Mouse (Mus musculus) neural tube, embryonic 11.5 days (tissue): ENCODE measurements around the gene Gm5478. TPM values are rescaled to one million over a fixed set of nuclear protein-coding genes. Genes with fewer than 3 reads are reported as not detected.
"Not testable (repeated sequence)": the region's sequence is repeated elsewhere in the genome, so short reads cannot be mapped to it uniquely, and the experiment has no call there.

ENCODE experiments used
- ATAC-seq: fragments of 200-750 bp; cut with Nextera tagmentation; 2 replicates; pipeline ENCODE4 v1.8.0; 2017; ENCODE audit warnings: moderate number of reproducible peaks, mild to moderate bottlenecking, moderate TSS enrichment, moderate library complexity; ENCODE audit not compliant: insufficient read depth, low FRiP score, low TSS enrichment
- DNase-seq: peaks from one replicate; pipeline ENCODE4 v3.0.0-alpha.2; 2015; ENCODE audit warnings: low spot score
- H3K27ac ChIP-seq: fragments of 300-500 bp; sonication (generic); 2 replicates; pipeline ENCODE4 v1.5.1; 2014; ENCODE audit warnings: low read depth, mild to moderate bottlenecking, low read length
- H3K27me3 ChIP-seq: fragments of 300-500 bp; sonication (generic); 2 replicates; pipeline ENCODE4 v1.6.1; 2014; ENCODE audit warnings: mild to moderate bottlenecking, low read length, mixed read lengths; ENCODE audit not compliant: control insufficient read depth, insufficient read depth
- H3K36me3 ChIP-seq: fragments of 300-500 bp; sonication (generic); 2 replicates; pipeline ENCODE4 v1.6.1; 2014; ENCODE audit warnings: mild to moderate bottlenecking, low read length, moderate library complexity, mixed read lengths; ENCODE audit not compliant: control insufficient read depth, insufficient read depth
- H3K4me1 ChIP-seq: fragments of 300-500 bp; sonication (generic); 2 replicates; pipeline ENCODE4 v1.6.1; 2014; ENCODE audit warnings: low read length, mixed read lengths; ENCODE audit not compliant: control insufficient read depth, insufficient read depth
- H3K4me2 ChIP-seq: fragments of 300-500 bp; sonication (generic); 2 replicates; pipeline ENCODE4 v1.6.1; 2014; ENCODE audit warnings: low read depth, mild to moderate bottlenecking, moderate library complexity
- H3K4me3 ChIP-seq: fragments of 300-500 bp; sonication (generic); 2 replicates; pipeline ENCODE4 v1.5.1; 2014; ENCODE audit warnings: low read depth, low read length
- H3K9ac ChIP-seq: fragments of 300-500 bp; sonication (generic); 2 replicates; pipeline ENCODE4 v1.6.1; 2014; ENCODE audit warnings: mild to moderate bottlenecking, low read length
- H3K9me3 ChIP-seq: fragments of 300-500 bp; sonication (generic); 2 replicates; pipeline ENCODE4 v1.6.1; 2016; ENCODE audit warnings: low read length; ENCODE audit not compliant: control insufficient read depth
- WGBS: fragments of 180-500 bp; shearing (Covaris S2); extraction: QIAGEN DNeasy Blood & Tissue Kit; methylation state at CpG from one replicate; pipeline ENCODE4 v1.1.7; 2014; 5-methylcytosine and 5-hydroxymethylcytosine counted together
- polyA plus RNA-seq: library from polyadenylated mRNA; unstranded; fragments of >200 nt; fragmentation: Nextera tagmentation; extraction: Ambion mirVana; gene quantifications from 2 replicates; pipeline ENCODE4 v1.2.1, GENCODE M21; 2014

Gene Gm5478
- not detected in 2 replicates for polyA plus RNA-seq

DNA sequence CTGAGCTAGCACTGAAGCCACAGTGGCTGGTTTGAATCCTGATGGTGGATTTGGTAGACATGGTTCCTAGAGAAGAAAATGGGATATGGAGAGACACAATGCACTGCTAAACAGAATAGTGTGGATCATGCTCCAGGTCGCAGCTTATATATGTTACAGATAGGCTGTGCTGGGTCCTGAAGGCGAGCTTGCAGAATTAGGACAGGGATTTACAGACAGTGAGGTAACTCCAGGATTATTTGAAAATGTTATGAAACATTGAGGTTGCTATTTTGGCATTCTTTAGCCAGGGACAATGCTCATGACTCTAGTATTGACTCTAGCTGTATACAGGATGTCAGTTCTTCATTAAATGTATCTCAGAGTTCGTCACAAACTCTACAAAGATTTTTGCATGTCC lies at the start of gene Gm5478:
TSS of gene Gm5478 (minus strand) at position 101 of the 400 bp plus-strand sequence.
- 87% methylated on average over 3 of the region's 3 CpGs for WGBS
- Histone ChIP-seq H3K27ac (no peak within 1 kb of the TSS), H3K4me2 (no peak within 1 kb of the TSS)

GRCm38 (mm10) chr15:101694207-101694606 lies 47.0 kb upstream of the Gm5478 start, which contains the start of gene Krt6a:
Gene Krt6a (minus strand): TSS chr15:101694307.
- WGBS: 86% methylated on average over 5 of the region's 5 CpGs
- no peak for ATAC-seq
- H3K27me3 ChIP-seq: no peaks in the 10 kb centered on the region
- no peak within 1 kb of the TSS for H3K27ac ChIP-seq
- no peaks in the 10 kb centered on the region for H3K9me3 ChIP-seq
- H3K4me3 ChIP-seq: no peak within 1 kb of the TSS
- H3K36me3 ChIP-seq: no peaks in the 10 kb centered on the region
- no peaks in the 10 kb centered on the region for H3K4me1 ChIP-seq
- H3K4me2 ChIP-seq: no peak within 1 kb of the TSS
- no peak within 1 kb of the TSS for H3K9ac ChIP-seq
- no peak for DNase-seq

More for the DNA sequence above, at the start of gene Gm5478:
- H3K36me3 ChIP-seq: no peaks in the 10 kb centered on the region
- no peaks in the 10 kb centered on the region for H3K27me3 ChIP-seq
- ATAC-seq (no peak), DNase-seq (no peak)
- no peak within 1 kb of the TSS for H3K9ac ChIP-seq
- no peak within 1 kb of the TSS for H3K4me3 ChIP-seq
- no peaks in the 10 kb centered on the region for H3K4me1 ChIP-seq
- H3K9me3 ChIP-seq: no peaks in the 10 kb centered on the region

GRCm38 (mm10) chr15:101690460-101690859 lies 43.3 kb upstream of the Gm5478 start:
- not testable (repeated sequence) for DNase-seq, H3K27ac ChIP-seq, H3K4me2 ChIP-seq, ATAC-seq, H3K27me3 ChIP-seq, H3K9me3 ChIP-seq, H3K9ac ChIP-seq, H3K36me3 ChIP-seq, H3K4me3 ChIP-seq, H3K4me1 ChIP-seq
- 90% methylated on average over 5 of the region's 5 CpGs for WGBS

GRCm38 (mm10) chr15:101688161-101688560 lies 41.0 kb upstream of the Gm5478 start:
- no peak for ATAC-seq
- H3K36me3 ChIP-seq: no peaks in the 10 kb centered on the region
- no peaks in the 10 kb centered on the region for H3K27me3 ChIP-seq
- H3K4me3 ChIP-seq: no peak overlapping the region
- no peak overlapping the region for H3K9ac ChIP-seq
- DNase-seq: no peak
- H3K27ac ChIP-seq: no peak overlapping the region
- 78% methylated on average over 2 of the region's 2 CpGs for WGBS
- H3K4me2 ChIP-seq: no peak overlapping the region
- H3K4me1 ChIP-seq: no peaks in the 10 kb centered on the region
- no peaks in the 10 kb centered on the region for H3K9me3 ChIP-seq

GRCm38 (mm10) chr15:101680187-101680586 lies 33.0 kb upstream of the Gm5478 start, which contains the start of gene Krt6b:
Gene Krt6b (minus strand): TSS chr15:101680287.
- Histone ChIP-seq H3K9ac (no peak within 1 kb of the TSS), H3K36me3 (no peaks in the 10 kb centered on the region), H3K4me2 (no peak within 1 kb of the TSS), H3K4me3 (no peak within 1 kb of the TSS), H3K27me3 (no peaks in the 10 kb centered on the region), H3K9me3 (no peaks in the 10 kb centered on the region), H3K4me1 (no peaks in the 10 kb centered on the region), H3K27ac (no peak within 1 kb of the TSS)
- no peak for ATAC-seq
- WGBS: 89% methylated on average over 2 of the region's 2 CpGs
- DNase-seq: no peak

- H3K9me3 ChIP-seq: no peaks in the 10 kb centered on the region
Measured at GRCm38 (mm10) chr15:101675978-101676377, 28.8 kb upstream of the Gm5478 start.

GRCm38 (mm10) chr15:101652736-101653265 lies 5.6 kb upstream of the Gm5478 start:
- Histone ChIP-seq H3K27ac (no peak overlapping the region), H3K4me3 (no peak overlapping the region), H3K27me3 (no peaks in the 10 kb centered on the region), H3K9ac (no peak overlapping the region), H3K9me3 (no peaks in the 10 kb centered on the region), H3K4me2 (no peak overlapping the region), H3K4me1 (no peaks in the 10 kb centered on the region), H3K36me3 (no peaks in the 10 kb centered on the region)
- no peak for ATAC-seq
- 92% methylated on average over 5 of the region's 5 CpGs for WGBS
- DNase-seq: no peak

More at GRCm38 (mm10) chr15:101675978-101676377, 28.8 kb upstream of the Gm5478 start:
- DNase-seq: no peak
- Histone ChIP-seq H3K36me3 (no peaks in the 10 kb centered on the region), H3K9ac (no peak overlapping the region), H3K4me2 (no peak overlapping the region), H3K4me1 (no peaks in the 10 kb centered on the region), H3K27me3 (no peaks in the 10 kb centered on the region), H3K27ac (no peak overlapping the region), H3K4me3 (no peak overlapping the region)
- 82% methylated on average over 1 of the region's 1 CpGs for WGBS
- ATAC-seq: no peak

DNA sequence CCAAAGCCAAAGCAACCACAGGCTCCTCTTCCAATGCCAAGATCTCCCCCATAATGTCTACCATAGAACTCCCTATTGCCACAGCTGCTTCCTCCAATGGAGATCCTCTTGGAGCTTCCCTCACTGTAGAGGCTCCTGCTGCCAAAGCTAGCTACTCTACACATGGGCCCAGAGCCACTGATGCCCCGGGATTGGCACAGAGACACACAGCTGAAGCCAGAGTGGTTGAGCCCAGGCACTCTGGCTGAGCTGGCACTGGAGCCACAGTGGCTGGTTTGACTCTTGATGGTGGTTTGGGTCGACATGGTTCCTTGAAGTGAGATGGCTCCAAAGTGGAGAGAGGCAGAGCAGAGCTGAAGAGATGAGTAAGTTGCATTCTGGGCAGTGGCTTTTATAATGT lies 19.3 kb downstream of the Gm5478 start, which contains the start of gene Gm5414:
TSS of gene Gm5414 (minus strand) at position 305 of the 400 bp plus-strand sequence.
- Histone ChIP-seq H3K36me3 (no peaks in the 10 kb centered on the region), H3K9me3 (no peaks in the 10 kb centered on the region), H3K27ac (no peak within 1 kb of the TSS), H3K27me3 (no peaks in the 10 kb centered on the region), H3K4me3 (no peak within 1 kb of the TSS), H3K4me2 (no peak within 1 kb of the TSS), H3K9ac (no peak within 1 kb of the TSS), H3K4me1 (no peaks in the 10 kb centered on the region)
- DNase-seq (no peak), ATAC-seq (no peak)
- 74% methylated on average over 2 of the region's 2 CpGs for WGBS

DNA sequence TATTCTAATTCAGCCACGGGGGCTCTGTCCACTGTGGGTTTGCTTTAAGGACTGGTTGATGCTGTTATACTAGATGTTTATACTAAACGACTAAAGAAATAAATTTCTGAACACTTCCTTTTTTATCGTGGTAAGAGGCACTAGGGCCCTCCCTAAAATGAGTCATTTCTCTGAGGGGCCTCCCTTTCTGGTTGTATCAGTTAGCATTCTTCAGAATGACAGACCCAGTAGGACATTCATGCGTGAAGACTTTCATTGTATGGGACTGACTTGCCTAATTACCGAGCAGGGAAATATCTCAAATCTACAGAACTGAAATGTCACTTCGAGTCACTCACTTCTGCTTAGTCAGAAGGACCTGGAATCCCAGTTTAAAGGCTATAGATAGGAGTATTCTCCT lies 48.1 kb downstream of the Gm5478 start:
- ATAC-seq: no peak
- Histone ChIP-seq H3K4me1 (no peaks in the 10 kb centered on the region), H3K9me3 (no peaks in the 10 kb centered on the region), H3K27ac (no peak overlapping the region), H3K27me3 (no peaks in the 10 kb centered on the region), H3K4me2 (no peak overlapping the region), H3K36me3 (no peaks in the 10 kb centered on the region), H3K4me3 (no peak overlapping the region), H3K9ac (no peak overlapping the region)
- DNase-seq: no peak
- 68% methylated on average over 6 of the region's 6 CpGs for WGBS
